Mouse (Mus musculus) cerebellum, adult 8-10 months (tissue): ENCODE data around the gene Wdr89.

Source experiments
- DNase-seq: peaks from one replicate; pipeline ENCODE4 v3.0.0; 2022

Wdr89 gene

DNA sequence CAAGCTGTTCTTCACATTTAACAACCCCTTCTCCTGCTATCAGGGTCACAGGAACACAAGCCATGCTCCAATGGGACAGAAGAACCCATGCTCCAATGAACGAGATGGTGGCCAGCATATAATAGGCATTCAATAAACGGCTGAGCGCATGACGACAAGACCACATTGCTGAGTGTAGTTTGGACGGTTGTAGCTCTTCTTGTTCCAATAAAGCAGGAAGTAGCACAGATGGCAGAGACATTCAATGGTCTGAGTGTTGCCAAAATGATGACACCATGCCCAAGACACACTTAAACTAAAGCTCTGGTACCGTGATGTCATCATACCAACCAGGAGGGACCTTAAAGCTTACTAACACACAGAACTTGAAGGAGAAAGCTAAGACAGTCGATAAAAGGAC, 56.6 kb downstream of the Wdr89 start:
- peak; percentile 33 for DNase-seq

DNA sequence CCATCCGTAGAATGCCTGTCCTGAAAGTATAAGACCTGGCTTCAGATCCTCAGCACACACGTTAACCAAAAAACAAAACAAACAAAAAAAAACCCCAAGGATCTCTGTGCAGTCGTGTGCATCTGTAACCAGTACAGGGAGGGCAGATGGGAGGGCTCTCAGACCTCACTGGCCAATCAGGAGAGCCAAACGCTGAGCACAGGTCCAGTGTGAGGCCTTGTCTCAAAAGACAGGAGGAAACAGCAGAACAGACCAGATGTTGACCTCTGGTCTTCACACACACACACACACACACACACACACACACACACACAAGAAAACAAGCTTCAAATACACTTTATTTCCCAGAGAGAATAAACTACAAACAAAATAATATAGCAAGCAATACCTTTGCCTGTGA, 69.8 kb downstream of the Wdr89 start:
- DNase-seq, result no peak

GRCm38 (mm10) chr12:75598988-75599387, 70.3 kb downstream of the Wdr89 start:
- no peak for DNase-seq

DNA sequence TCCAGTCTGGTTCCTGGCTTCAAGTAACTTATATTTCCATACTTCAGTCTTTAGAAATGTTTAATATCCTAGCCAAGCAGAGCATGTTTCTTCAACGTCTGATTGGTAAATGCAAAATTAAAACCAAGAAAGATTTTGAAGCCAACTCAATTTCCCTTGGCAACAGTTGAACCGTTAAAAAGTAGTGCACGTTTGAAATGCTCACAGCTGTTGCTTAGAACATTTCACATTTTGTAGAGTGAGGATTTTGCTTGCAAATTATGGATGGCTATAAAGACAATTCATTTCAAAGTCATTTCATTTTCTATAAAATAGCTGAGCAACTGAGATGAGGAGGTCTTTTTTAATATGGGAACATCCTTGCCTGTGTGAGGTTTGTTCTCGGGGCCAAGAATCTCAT, 71.6 kb downstream of the Wdr89 start:
- no peak for DNase-seq

DNA sequence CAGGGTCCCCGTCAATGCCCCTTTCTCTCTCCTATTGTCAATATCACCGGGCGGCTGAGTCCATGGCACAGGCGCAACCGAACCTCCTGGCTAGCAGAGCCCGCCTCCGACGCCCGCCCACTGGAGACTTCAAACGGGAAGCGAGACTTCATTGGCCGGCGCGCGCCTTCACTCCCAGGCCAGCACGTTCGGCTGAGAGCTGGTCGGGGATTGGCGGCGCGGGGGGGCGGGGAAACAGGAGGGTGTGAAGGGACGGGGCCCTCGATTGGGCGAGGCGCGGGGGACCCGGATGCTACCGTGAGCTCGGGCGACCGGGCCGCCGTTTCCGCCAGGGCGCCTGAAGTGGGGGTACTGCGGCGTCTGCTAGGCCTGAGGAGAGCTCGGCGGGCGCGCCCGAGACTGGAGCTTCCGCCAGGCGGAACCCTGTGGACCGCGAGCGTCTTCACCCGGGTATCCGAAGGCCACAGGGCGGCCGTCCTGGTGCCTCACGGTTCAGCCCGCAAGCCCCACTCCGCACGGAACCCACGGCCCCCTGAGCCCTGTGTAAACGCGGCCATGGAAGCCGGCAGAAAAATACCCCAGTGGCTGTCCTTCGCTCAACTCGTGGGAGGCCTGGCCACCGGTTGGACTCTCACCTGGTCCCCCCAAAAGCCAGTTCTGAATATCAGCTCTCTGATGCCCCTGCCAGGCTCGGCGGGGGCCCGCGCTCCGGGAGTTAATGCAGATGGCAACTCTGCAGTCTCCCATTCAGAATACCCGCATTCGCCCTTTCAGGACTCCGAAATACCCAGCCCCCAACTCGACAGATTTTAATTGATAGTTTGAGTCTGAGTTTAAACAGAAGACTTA, 73.0 kb downstream of the Wdr89 start, which contains the start of gene Ppp2r5e:
Gene Ppp2r5e, minus strand, starts transcription at position 92 of the 849 bp plus-strand sequence.
- DNase-seq, result peak; percentile 99

- no peak for DNase-seq
Measured at GRCm38 (mm10) chr12:75595291-75596153, 73.8 kb downstream of the Wdr89 start.

- DNase-seq, result no peak
Measured at GRCm38 (mm10) chr12:75594404-75594803, 74.9 kb downstream of the Wdr89 start.

DNA sequence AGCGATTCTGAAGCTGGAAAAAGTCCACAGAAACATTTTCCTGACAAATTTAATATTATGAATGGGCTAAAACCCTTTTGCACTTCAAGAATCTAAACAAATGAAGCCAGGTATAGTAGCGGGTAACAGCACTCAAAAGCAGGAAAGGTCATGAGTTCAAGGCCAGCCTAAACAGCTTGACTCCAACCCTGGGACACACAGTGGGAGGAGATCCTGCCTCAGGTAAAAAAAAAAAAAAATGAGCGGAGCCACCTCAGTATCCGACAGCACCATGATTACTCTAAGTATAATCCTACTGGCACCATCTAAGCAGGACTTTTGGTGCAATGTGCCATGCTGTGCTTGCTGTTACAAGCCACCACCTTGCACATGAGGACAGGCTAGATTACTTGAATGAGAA, 75.5 kb downstream of the Wdr89 start:
- DNase-seq, result no peak

DNA sequence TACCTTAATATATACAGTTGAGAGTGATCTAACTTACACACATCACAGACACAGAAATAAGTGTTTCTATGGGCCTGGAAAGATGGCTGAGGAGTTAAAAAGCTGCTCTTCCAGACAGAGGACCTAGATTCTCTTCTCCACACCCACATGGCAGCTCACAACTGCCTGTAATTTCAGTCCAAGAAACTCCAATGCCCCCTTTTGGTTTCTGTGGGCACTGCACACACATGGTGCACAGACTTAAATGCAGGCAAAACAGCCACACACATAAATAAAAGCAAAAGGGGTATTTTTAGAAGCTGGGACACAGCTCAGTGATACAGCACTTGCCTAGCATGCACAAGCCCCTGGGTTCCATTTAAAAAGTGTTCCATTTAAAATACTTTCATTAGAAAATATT, 81.8 kb downstream of the Wdr89 start:
- DNase-seq, result no peak

GRCm38 (mm10) chr12:75583776-75584175, 85.6 kb downstream of the Wdr89 start:
- DNase-seq, result no peak
